Mouse (Mus musculus) cerebellum, adult (tissue): ENCODE measurements around the gene Kcnk5.

Source experiments
- ATAC-seq: cut with Nextera tagmentation; 2 replicates; pipeline ENCODE4 v1.9.2; 2017; ENCODE audit warnings: mild to moderate bottlenecking, moderate library complexity, mixed read lengths; ENCODE audit not compliant: insufficient number of reproducible peaks, low FRiP score, low TSS enrichment

Kcnk5 gene

DNA sequence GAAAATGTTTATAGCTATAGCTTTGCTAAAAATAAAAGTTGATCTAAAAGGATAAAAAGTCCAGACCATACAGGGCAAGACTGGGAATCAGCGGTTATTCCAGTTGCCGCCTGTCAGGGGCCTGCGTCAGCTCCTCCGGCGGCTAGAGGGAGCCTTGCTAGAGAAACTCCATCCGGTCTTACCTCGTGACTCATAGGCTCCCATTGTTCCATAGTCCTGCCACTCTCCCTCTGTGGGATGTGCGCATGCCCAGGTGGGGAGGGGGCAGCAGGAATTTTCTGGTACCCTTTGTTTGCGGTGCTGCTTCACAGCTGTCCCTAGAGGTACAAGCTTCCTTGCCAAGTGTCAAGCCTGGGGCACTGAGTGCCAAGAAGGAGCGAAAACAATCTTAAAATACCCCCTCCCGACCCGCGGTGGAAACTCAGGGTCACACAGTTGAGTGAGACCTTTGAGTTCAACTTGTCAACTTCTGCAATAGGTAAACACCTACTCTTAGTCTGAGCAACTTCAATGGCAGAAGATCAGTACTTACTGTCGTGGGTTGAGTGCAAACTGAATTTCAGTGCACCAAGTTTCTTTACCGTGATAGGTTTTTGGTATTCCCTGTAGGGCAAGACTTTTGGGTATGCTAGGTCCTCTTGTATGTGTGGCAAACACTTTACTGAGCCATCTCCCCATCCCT lies 54.1 kb downstream of the Kcnk5 start:
- ATAC-seq: no peak

DNA sequence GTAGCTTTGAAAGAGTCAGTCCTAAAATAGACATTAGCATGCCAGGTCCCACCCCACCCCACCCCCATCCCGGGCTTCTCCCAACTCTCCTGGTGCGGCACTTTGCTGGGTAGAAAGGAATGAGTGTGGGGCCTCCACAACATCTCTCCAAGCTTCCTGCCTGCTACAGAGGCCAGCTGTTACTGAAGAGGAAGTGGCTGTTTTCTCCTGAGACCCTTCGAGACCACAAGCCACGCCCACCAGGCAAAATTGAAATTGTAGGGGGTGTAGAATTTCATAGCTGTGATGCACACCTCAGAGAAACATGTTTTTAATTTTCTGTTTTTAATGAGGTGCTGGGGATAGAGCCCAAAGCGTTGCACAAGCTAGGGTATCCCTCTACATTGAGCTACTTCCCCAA lies 60.7 kb downstream of the Kcnk5 start:
- no peak for ATAC-seq

DNA sequence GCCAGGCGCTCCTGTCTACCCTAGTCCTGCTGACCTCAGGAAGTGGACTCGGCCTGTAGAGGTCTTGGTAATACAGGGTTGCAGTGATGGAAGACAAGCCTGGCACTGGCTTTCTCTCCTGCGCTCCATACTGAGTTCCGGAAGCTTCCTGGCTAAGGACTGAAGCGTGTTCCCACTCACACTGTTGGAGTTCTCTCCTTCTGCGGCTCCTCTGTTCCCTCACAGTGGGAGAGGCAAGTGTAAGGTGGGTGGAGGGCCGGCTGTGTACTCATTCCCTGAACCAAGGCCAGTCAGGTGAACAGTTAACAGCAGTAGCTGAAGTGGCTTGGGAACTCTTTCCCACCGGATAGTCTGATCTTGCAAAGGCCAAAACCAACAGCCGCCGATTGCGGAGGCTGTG lies 61.6 kb downstream of the Kcnk5 start:
- no peak for ATAC-seq

DNA sequence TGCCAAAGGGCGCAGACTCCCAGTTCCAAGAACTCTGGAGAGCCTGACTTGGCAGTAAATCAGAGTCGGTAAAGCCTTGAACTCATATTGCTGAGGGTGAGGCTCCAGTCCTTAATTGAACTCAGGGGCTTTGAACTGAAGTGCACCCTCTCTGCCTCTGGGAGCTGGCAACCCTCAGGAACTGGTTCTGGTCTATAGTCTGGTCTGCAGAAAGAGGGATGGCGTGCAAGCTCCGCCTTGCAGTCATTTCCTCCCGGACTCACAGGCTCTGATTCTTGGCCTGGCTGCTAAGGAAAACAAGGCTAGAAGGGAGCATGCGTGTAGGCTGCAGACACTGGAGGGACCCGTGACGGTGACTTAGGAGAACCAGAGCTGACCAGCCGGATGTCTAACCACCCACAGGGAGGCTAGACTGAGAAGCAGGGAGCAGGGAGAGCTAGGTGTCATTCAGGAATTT lies 65.4 kb downstream of the Kcnk5 start:
- ATAC-seq: no peak

DNA sequence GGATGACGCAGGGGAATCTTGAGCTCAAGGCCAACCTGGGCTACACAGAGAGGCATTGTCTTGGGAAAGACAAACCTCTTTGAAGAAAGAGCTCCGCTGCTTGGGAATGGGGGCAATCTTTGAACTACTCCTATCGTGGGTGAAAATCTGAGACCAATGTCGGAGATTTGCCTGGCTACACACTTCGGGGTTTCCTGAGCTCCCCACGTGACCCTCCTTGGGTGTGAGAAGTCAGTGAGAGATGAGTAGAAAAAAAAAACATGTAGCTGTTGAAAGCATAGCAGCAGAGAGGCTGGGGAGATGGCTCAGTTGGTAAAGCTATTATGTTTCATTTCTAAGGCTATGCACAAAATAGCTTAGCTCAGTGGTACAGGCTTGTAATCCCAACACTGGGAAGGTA lies 66.7 kb downstream of the Kcnk5 start:
- no peak for ATAC-seq

DNA sequence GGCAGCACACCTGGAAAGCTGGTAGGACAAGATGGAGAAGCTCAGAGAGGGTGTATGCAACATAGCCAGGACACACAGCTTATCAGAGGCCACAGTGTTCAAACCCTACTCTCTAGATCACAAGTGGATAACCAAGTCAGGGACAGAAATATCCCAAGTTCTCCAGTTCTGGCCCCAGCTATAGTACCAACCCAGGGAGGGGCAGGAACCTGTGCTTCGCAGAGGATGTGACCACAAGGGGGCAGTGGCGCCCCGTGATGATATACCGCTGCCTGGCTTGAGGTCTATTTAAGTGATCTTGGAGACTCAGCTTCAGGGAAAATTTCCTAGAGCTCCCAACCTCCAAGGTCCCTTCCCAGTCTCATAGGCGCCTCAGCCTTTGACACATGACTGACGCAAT lies 67.6 kb downstream of the Kcnk5 start:
- peak; percentile 60 for ATAC-seq

DNA sequence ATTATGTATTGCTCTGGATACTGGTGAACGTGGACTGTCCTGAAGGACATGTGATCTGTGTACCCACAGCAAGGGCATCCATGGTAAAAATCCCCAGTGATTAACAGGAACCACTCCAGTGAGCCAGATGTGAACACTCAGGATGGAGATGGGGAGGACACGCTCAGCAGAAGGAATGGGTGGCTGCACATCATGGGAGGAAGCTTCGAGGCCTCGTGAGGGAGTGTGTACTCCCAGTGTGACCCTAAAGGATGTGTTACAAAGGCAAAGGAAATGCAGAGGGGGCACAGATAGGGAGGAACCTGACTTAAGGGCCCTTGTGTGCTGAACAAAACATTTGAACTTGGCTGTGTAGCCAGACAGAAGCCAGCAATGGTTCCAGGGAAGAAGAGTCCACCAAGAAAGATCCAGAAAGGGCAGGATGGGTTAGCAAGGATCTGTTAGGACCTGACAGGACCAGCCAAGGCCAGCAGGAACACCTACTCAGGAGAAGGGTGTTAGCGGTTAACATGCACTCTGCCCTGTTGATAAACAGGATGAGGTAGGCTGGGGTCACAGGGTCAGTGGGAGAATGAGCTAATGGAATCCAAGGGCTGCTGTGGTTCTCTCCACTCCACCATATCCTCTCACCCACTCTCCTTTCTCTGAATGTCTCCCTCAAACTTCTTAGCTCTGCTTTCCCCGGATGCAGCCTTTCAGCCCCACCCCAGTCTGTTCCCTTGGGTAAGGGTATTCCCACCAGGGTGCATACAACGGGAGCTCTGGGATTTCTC lies 68.2 kb downstream of the Kcnk5 start:
- ATAC-seq: no peak

DNA sequence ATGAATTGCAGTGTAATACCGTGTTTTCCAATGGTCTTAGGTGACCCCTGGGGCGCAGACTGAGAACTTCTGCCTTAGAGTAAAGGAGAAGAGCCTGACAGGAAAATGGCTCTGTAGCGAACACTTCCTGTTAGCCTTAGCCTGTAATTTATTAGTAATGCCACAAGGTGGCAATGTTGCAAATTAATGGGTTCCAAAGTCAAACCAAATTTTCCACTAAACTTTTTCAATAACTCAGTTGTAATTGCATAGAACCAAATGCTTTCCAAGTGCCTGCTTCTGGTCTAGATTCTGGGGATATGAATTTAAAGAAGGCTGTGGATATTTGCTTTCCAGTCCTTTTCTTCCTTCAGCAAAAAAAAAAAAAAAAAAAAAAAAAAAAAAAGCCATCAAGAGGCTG lies 69.4 kb downstream of the Kcnk5 start:
- no peak for ATAC-seq

DNA sequence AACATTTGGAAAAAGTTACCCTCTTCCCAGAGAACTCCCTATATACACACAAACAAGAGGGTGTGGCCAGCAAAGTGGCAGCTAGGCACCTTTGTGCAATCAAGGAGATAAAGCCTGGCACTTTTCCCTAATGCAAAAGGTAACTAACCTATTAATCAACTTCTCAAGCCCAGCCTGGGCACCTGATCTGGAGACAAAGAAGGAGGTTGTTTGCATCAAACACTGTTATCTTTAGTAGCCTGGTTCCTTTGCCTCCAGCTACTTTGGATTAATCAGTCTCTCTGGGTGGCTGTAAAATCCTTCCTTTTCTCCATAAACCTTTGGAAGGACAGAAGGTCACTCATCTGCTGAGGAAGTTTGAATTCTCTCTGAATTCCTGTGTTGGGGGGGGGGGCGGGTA lies 70.7 kb downstream of the Kcnk5 start:
- ATAC-seq: no peak

DNA sequence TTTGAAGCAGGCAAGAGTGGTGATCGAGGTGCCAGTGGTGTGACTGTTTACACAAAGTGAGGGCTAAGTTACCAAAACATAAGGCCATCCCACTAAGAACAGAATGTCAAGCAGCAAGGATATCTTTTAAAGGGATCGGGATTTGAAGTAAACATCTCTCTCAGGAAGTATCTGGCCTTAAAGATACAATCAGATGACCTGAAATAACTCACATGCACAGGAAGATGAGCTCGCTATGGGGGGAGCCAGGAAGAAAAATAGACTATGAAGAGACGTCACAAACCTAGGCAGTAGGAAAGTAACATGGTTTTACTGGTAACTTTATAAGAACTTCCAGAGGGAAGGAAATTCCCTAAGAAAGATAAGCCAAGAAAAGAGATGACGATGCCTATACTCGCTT lies 75.3 kb downstream of the Kcnk5 start:
- ATAC-seq: no peak

DNA sequence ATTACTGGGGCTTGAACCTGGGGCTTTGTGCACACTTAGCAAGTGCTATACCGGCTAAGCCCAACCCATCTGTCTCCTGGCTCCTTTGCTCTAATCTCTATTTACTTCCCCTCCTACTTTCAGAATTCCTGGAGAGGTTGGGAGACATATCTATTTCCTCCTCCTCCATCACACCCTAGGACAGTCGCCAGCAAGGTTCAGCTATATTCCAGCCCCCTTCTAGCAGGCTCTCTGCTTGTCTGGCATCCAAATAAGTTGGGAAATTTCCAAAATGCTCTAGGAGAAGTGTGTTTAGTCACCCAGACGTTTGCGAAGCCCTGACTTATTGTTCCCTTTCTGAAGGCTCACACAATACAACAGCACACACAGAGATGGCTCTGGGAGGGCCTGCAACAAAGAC lies 78.4 kb downstream of the Kcnk5 start:
- no peak for ATAC-seq

DNA sequence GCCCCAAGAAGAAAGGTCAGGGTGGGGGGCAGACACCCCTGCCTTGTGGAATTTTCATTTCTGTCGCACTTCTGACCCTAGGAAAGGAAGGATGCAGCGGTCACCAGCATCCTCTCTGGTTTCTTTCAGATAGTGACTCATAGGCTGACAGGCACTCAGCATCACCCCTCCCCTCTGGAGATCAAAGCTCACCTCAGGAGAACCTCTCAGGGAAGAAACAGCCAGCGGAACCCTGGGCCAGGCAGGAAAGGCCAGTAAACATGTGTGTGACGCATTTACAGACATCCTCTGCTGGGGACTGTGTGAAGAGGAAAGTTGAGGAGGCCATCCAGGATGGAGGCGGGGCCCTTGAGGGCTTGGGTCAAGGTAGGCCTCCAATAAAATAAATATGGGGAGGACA lies 83.5 kb downstream of the Kcnk5 start:
- no peak for ATAC-seq

DNA sequence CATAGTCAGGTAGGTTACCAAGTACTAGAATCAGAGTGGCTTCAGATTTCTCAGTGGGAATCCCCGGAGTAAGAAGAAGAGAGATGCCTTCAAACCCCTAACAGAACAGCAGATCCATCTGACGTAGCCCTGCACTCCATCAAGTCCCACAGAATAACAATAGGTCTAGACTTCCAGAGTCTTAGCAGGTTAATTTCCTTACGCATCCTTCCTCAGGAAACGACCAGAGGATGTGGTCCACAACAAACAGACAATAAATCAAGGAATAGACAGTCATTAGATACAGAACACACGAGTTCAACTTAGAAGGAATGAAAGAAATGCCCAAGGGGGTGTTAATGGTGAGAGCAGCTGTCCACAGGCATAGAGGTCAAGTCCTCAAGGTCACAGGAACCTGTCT lies 86.7 kb downstream of the Kcnk5 start:
- ATAC-seq: no peak

DNA sequence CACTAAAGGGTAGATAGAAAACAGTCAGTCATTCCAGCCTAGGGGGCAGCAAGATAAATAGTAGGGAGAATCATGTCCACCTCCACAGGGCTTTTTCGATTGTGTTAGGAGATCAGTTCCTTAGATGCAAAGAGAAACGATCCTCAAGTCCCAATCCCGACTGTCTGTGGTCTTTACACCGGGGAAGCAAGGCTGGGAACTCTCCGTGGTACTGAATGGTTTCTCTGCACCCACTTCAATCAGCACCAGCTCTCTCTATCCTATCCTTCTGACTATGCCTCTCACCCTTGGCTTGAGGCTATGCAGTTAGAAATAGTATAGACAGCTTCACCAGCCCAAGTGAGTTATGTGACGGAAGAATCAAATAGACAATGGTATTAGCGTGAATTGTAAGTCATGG lies 88.1 kb downstream of the Kcnk5 start:
- no peak for ATAC-seq
